Mouse (Mus musculus) myocyte (in vitro differentiated cells): ENCODE measurements at regions not wholly inside any gene's neighbourhood (a gene's known extent, or its start where the extent isn't known, plus 50 kb on each side); places are given as distances from the start of the nearest gene placed in this dataset.
A peak's percentile ranks its signal among the peaks of the same experiment; 100 is the strongest.

ENCODE experiments used
- H3K27me3 ChIP-seq: one replicate; pipeline ENCODE4 v1.6.1; 2011; ENCODE audit not compliant: control insufficient read depth, insufficient read depth, insufficient read length
- H3K36me3 ChIP-seq: one replicate; pipeline ENCODE4 v1.6.1; 2011; ENCODE audit not compliant: control insufficient read depth, insufficient read depth
- H3K4me2 ChIP-seq: one replicate; pipeline ENCODE4 v1.6.1; 2011; ENCODE audit warnings: low read depth, control low read depth
- H3K4me3 ChIP-seq: one replicate; pipeline ENCODE4 v1.5.1; 2011; ENCODE audit warnings: mild to moderate bottlenecking, control low read depth, moderate library complexity
- H3K79me2 ChIP-seq: one replicate; pipeline ENCODE4 v1.6.1; 2011; ENCODE audit not compliant: control insufficient read depth, insufficient read depth
- H3ac ChIP-seq: one replicate; pipeline ENCODE4 v1.6.1; 2011; ENCODE audit not compliant: control insufficient read depth, insufficient read length
- CEBPB ChIP-seq: IDR thresholded peaks from 2 replicates; pipeline ENCODE4 v1.6.1; 2011; ENCODE audit warnings: mild to moderate bottlenecking, moderate library complexity; ENCODE audit not compliant: poor library complexity, insufficient read depth, severe bottlenecking
- E2F4 ChIP-seq: IDR thresholded peaks from one replicate; pipeline ENCODE4 v1.6.1; 2011; ENCODE audit warnings: mild to moderate bottlenecking, control low read depth, moderate library complexity; ENCODE audit not compliant: insufficient read depth
- MAX ChIP-seq: IDR thresholded peaks from one replicate; pipeline ENCODE4 v1.6.1; 2011; ENCODE audit warnings: low read depth, mild to moderate bottlenecking, control low read depth
- MYOD1 ChIP-seq, 3 experiments: IDR thresholded peaks; one replicate each; pipeline ENCODE4 v1.6.1; 2011; ENCODE audit warnings: control low read depth in 2 of 3, low read depth in 2 of 3, mild to moderate bottlenecking in 2 of 3, moderate library complexity in 1 of 3; ENCODE audit not compliant: insufficient read length in 2 of 3, control insufficient read depth in 1 of 3
- MYOG ChIP-seq, 3 experiments: IDR thresholded peaks; one replicate each; pipeline ENCODE4 v1.6.1; 2011; ENCODE audit warnings: control low read depth in 2 of 3, low read depth in 2 of 3, mild to moderate bottlenecking in 2 of 3; ENCODE audit not compliant: insufficient read length in 2 of 3, control insufficient read depth in 1 of 3, insufficient read depth in 1 of 3
- POLR2A ChIP-seq: IDR thresholded peaks from one replicate; pipeline ENCODE4 v1.6.1; 2011; ENCODE audit warnings: low read depth, mild to moderate bottlenecking, control low read depth, moderate library complexity; ENCODE audit not compliant: insufficient read length
- POLR2AphosphoS2 ChIP-seq: IDR thresholded peaks from one replicate; pipeline ENCODE4 v1.6.1; 2011; ENCODE audit warnings: low read depth, control low read depth; ENCODE audit not compliant: insufficient read length
- REST ChIP-seq: IDR thresholded peaks from one replicate; pipeline ENCODE4 v1.6.1; 2011; ENCODE audit warnings: mild to moderate bottlenecking, control low read depth, moderate library complexity; ENCODE audit not compliant: insufficient read depth, insufficient read length
- SRF ChIP-seq: IDR thresholded peaks from one replicate; pipeline ENCODE4 v1.6.1; 2011; ENCODE audit warnings: low read depth; ENCODE audit not compliant: control insufficient read depth, insufficient read length
- TCF12 ChIP-seq: IDR thresholded peaks from one replicate; pipeline ENCODE4 v1.6.1; 2011; ENCODE audit warnings: mild to moderate bottlenecking, control low read depth; ENCODE audit not compliant: poor library complexity, insufficient read depth, severe bottlenecking
- TCF3 ChIP-seq: IDR thresholded peaks from one replicate; pipeline ENCODE4 v1.6.1; 2011; ENCODE audit warnings: low read depth, control low read depth; ENCODE audit not compliant: insufficient read length
- USF1 ChIP-seq: IDR thresholded peaks from one replicate; pipeline ENCODE4 v1.6.1; 2011; ENCODE audit warnings: low read depth, mild to moderate bottlenecking, control low read depth, moderate library complexity

GRCm38 (mm10) chr11:52558782-52559181, 162.6 kb downstream of the 9530068E07Rik start:
- Histone ChIP-seq H3K4me3 (no peak overlapping the region), H3K4me2 (no peak overlapping the region), H3ac (no peak overlapping the region), H3K79me2 (no peaks in the 10 kb centered on the region), H3K36me3 (no peaks in the 10 kb centered on the region), H3K27me3 (peaks cover 39% of the 10 kb centered on the region)
- TF ChIP-seq MYOG (IDR thresholded peaks at IDR 0.05; ENCODE audit: control insufficient read depth in 1 of 3, insufficient read depth in 1 of 3, insufficient read length in 2 of 3, low read depth in 2 of 3) (no peak), MYOD1 (IDR thresholded peaks at IDR 0.05; ENCODE audit: control insufficient read depth in 1 of 3, insufficient read length in 2 of 3, low read depth in 2 of 3) (no peak), CEBPB (no peak), SRF (no peak), MAX (no peak), POLR2AphosphoS2 (no peak), E2F4 (no peak), TCF12 (no peak), POLR2A (no peak), REST (no peak), USF1 (no peak), TCF3 (no peak)

DNA sequence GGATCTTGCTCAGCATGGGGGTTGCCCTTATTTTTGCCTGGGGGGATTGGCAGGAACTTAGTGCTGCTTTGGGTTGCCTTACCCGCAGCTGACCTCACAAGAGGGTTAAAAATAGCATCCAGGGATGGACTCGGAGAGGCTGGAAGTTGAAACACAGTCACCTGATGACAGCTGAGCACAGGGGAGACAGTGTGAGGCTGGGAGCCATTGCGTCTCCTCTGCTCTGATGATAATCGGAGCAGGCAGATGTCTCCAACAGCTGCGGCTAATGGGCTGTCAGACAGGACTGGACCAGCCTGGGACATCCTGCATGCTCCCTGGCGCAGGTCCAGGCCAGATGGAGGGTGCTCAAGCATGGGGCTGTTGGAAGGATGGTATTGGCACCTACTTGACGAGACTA, 165.1 kb downstream of the 9530068E07Rik start:
- Histone ChIP-seq H3K27me3 (peaks cover 28% of the 10 kb centered on the region), H3K4me2 (no peak overlapping the region), H3ac (no peak overlapping the region), H3K36me3 (no peaks in the 10 kb centered on the region), H3K79me2 (no peaks in the 10 kb centered on the region), H3K4me3 (no peak overlapping the region)
- peak in 2 of 3 experiments; percentile 79 to 81 for TF ChIP-seq MYOG (IDR thresholded peaks at IDR 0.05; ENCODE audit: control insufficient read depth in 1 of 3, insufficient read depth in 1 of 3, insufficient read length in 2 of 3, low read depth in 2 of 3)
- peak in 2 of 3 experiments; percentile 73 to 79 for TF ChIP-seq MYOD1 (IDR thresholded peaks at IDR 0.05; ENCODE audit: control insufficient read depth in 1 of 3, insufficient read length in 2 of 3, low read depth in 2 of 3)
- no peak for TF ChIP-seq USF1

- H3ac ChIP-seq = no peak overlapping the region
- no peaks in the 10 kb centered on the region for H3K27me3 ChIP-seq
- TF ChIP-seq MYOD1 (IDR thresholded peaks at IDR 0.05; ENCODE audit: control insufficient read depth in 1 of 3, insufficient read length in 2 of 3, low read depth in 2 of 3) = peak in 2 of 3 experiments; percentile 65 to 73
- TF ChIP-seq MAX = no peak
- TF ChIP-seq POLR2AphosphoS2 = no peak
- TF ChIP-seq MYOG (IDR thresholded peaks at IDR 0.05; ENCODE audit: control insufficient read depth in 1 of 3, insufficient read depth in 1 of 3, insufficient read length in 2 of 3, low read depth in 2 of 3) = peak in 1 of 3 experiments; percentile 60
- H3K79me2 ChIP-seq = no peaks in the 10 kb centered on the region
- no peak overlapping the region for H3K4me3 ChIP-seq
- no peak overlapping the region for H3K4me2 ChIP-seq
- H3K36me3 ChIP-seq = no peaks in the 10 kb centered on the region
These were observed 169.2 kb downstream of the 9530068E07Rik start for GRCm38 (mm10) chr11:52565457-52565856.

DNA sequence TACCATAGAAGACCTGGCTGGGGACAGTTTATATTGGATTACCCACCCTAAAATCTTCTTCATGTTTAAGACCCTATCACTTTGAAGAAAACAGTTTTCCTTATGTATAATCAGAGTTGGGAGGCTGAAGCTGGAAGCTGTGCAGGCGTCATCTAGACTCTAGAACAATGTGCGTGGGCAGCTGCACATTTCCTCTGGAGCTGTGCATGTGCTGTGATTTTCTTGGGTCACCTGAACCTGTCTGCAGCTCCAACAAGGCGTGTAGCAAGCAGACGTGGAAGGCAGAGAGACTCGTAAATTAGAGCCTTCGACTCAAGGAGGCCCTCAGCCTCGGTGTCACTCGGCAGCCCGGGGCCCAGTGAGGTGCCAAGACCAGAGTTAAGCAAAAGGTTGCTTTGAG, 169.8 kb downstream of the 9530068E07Rik start:
- no peaks in the 10 kb centered on the region for H3K36me3 ChIP-seq
- no peak overlapping the region for H3K4me3 ChIP-seq
- H3K79me2 ChIP-seq = no peaks in the 10 kb centered on the region
- no peak overlapping the region for H3ac ChIP-seq
- no peak for TF ChIP-seq E2F4
- H3K27me3 ChIP-seq = no peaks in the 10 kb centered on the region
- no peak overlapping the region for H3K4me2 ChIP-seq

- no peaks in the 10 kb centered on the region for H3K79me2 ChIP-seq
- no peak overlapping the region for H3K4me2 ChIP-seq
- H3K4me3 ChIP-seq = no peak overlapping the region
- TF ChIP-seq E2F4 = no peak
- no peak for TF ChIP-seq REST
- H3K27me3 ChIP-seq = peaks cover 7% of the 10 kb centered on the region
- no peak overlapping the region for H3ac ChIP-seq
- H3K36me3 ChIP-seq = no peaks in the 10 kb centered on the region
These were observed 171.9 kb downstream of the 9530068E07Rik start for GRCm38 (mm10) chr11:52567945-52568687.

DNA sequence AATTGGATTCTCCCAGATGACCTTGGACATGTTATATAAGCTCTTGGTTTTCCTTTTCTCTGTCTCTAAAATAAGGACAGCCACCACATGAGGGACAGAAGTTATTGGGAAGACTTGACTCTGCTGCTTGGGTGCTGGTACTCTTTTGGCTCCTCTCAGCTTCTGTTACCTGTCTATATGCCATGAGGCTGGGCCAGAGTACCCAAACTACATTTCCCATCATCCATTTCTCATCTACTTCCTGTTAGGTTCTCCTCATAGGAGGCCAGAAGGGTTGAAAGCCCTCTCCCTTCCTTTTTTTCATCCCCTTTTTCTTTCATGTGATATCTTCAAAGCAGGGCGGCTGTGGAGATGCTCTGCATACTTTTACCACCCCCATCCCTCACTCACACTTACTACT, 172.6 kb downstream of the 9530068E07Rik start:
- Histone ChIP-seq H3K79me2 (no peaks in the 10 kb centered on the region), H3K27me3 (peaks cover 9% of the 10 kb centered on the region), H3K4me3 (no peak overlapping the region), H3K36me3 (no peaks in the 10 kb centered on the region), H3ac (no peak overlapping the region), H3K4me2 (no peak overlapping the region)
- no peak for TF ChIP-seq E2F4
- TF ChIP-seq TCF3 = no peak
- TF ChIP-seq REST = no peak
- TF ChIP-seq CEBPB = no peak
- TF ChIP-seq TCF12 = no peak
- no peak for TF ChIP-seq POLR2AphosphoS2
- TF ChIP-seq SRF = no peak
- TF ChIP-seq MYOG (IDR thresholded peaks at IDR 0.05; ENCODE audit: control insufficient read depth in 1 of 3, insufficient read depth in 1 of 3, insufficient read length in 2 of 3, low read depth in 2 of 3) = no peak
- no peak for TF ChIP-seq MYOD1 (IDR thresholded peaks at IDR 0.05; ENCODE audit: control insufficient read depth in 1 of 3, insufficient read length in 2 of 3, low read depth in 2 of 3)
- TF ChIP-seq POLR2A = no peak
- no peak for TF ChIP-seq USF1
- TF ChIP-seq MAX = no peak
